Mouse (Mus musculus): ENCODE results near the gene Itga2b. TPM values are rescaled to one million over a fixed set of nuclear protein-coding genes. Genes with fewer than 3 reads are reported as not detected.

The Itga2b gene
- total RNA-seq, 2 experiments from 2014 or later = 3.0 to 4.6 TPM

DNA sequence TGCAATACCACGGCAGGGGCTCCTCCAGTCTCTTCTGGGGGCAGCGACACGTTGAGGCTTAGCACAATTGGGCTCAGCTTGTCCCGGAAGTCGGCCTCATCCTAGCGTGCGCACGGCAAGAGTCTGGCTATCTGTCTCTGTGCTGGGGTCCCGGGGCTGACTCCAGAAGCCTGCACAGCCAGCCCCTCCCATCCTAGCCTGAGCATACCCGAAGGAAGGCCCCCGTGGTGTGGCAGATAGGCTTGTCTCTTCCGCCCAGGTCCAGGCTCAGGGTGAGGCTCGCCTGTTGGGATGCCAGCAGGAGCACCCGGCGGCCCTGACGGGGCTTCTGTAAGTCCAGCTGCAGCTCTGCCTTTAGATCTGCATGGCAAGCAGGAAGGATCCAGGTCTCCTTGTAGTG, 9.4 kb downstream of the Itga2b start:
- no peak for DNase-seq

DNA sequence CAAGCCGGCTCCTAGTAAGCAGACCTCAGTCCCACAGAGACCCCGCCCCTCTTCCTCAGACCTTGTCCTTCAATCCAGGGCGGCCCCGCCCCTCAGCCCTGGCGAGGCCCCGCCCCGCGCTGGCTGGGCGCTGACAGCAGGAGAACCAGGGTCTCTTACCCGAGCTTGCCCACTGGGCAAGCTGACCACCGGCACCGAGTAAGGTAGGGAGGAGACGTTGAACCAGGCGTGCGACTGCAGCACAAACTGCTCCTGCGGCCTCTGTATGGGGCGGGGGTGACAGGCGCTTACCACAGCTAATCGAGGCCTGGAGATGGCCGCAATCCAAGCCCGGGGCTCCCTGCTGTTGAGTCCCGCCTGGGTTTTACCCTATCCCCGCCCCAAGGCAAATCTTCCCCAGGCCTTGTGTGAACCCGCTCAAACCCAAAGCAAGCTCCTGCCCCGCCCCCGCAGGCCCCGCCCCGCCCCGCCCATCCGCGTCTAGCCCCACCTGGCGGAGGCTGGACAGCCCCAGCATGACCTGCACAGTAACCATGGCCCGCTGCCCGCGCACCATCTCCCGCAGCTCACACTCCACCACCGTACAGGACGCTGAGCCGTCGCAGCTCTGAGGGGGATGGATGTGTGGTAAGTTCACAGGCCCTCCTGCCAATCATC, 14.1 kb downstream of the Itga2b start:
- DNase-seq = peak; percentile 84 to 90

DNA sequence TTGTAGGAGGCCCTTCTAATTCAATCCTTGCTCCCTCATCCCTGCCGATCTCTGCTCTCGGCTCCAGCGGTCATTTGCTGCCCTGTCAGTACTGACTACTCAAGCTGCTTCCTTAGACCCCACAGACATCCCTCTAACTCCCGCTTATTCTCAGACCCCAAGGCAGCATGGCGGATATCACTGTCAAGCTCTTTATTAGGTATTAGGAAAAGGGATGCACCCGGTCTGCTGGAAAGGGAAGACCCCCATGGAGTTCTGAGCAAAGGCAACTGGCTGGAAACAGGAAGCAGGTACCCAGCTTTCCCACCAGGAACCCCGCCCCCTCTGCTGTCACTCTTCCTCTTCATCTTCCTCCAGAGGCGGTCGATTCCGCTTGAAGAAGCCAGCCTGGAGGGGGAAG, 16.8 kb downstream of the Itga2b start:
- DNase-seq = no peak

DNA sequence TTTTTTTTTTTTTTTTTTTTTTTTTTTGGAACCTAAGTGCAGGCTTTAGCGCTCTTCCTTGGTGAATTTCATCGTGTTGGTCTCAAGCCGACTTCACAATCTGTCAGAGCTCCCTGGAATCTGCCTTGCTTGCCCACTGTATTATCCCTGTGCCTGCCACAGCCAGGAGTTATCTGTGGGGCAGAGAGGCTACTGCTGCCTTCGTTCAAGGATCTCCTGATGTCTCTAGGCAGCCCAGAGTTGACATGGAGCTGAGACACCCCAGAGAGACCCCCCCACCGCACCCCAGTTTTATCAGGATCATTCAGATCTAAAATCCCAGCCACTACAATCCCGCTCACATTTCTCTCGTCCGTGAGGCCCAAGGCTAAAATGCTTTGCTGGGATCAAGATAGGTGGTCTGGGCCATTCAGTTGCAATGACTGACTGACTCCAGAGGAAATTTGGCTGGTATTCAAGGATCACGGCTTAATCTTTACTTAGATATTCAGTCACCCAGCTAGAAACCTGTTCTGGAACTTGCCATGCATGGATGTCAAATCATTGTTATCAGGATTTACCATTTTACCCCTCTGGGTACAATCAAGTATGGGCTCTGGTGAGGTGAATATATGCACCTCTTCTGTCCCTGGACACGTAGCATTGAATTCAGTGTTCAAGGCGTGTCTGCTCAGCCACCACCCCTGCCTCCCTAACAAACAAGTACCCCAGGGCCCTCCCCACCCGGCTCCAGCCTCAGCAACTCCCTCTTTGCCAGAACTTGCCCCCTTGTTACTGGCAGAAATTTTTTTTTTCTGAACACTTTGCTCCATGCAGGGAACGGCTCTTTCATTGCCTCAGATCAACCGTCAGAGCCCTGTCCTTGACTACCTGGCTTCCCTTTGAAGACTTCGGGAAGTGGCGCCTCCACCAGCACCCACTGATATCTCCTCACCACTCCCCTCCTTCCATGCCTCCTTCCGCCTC, 20.6 kb downstream of the Itga2b start:
- DNase-seq = no peak

DNA sequence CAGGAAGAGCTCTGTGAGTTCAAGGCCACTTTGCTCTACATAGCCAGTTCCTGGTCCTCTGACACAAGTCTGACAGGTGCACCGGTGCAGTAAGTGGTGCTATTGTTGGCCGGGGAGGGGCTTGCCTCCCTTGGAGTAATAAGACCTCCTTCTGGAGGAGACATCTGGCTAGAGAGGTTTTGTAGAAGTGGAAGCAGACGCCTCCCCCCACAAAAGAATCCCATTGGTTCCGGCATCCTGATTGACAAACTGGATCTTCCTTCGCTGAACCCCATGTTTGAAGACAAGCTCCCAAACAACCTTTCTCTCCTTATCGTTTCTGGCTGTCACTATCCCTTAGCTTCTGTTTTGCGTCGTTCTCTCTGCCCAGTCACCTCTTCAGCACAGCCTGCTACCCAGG, 21.6 kb downstream of the Itga2b start:
- no peak for DNase-seq

DNA sequence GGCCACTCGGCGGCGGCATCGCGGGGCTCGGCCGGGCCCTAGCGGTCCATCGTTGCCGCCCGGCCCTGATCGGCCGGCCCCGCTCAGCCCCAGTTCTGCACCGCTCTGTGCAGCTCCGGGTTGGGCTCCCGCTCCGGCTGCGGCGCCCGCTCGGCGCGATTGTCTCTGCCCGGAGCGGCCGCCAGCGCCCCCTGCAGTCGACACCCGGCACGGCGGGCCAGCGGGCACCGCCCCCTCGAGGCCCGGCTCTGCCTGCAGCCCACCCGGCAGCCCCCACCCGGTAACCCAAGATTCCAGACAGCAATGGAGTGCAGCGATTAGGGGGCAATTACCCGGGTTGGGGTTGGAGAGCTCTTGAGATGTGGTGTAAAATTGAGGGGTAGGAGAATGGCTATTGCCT, 22.4 kb downstream of the Itga2b start, which contains the start of gene Fam171a2:
TSS of gene Fam171a2 (minus strand) at position 186 of the 400 bp plus-strand sequence.
- peak; percentile 79 to 90 for DNase-seq

DNA sequence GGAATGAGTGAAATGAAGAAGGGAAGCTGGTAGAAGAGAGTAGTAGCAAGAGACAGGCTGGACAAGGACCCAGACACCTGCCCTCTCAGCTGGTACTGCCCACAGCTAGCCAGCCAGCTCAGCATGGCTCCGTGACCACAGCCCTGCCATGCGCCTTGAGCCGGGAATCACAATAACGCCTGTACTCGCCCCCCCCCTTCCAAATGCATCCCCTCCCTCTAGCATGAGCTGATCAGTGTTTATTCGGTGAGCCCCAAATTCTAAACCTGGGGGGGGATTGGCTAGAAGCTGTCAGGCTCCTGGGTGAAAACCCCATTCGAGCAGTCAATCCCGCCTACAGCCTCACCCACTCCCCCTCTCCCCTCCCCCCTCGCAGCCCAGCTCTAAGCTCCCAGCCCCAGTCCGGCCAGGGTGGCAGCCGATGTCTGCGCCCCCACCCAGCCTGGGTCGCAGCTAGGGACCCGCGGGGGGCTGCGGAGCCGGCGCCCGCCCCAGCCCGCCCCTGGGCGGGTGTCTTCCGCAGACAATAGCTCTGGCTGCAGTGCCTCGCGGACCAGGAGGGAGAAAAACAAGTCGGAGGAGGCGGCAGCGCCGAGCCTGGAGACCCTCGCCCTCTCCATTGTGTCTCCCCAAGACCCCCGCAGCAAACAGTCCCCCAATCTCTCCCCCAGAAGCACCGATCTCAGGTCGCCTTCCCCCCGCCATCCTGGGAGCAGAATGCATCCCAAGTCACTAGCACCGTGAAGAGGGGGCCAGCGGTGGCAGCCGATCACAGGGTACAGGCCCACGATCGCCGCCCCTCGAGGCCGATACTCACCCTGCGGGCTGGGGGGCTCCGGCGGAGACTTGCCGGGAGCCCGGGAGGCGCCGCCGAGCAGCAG, 23.1 kb downstream of the Itga2b start:
- DNase-seq = peak in 1 of 2 experiments; percentile 49

DNA sequence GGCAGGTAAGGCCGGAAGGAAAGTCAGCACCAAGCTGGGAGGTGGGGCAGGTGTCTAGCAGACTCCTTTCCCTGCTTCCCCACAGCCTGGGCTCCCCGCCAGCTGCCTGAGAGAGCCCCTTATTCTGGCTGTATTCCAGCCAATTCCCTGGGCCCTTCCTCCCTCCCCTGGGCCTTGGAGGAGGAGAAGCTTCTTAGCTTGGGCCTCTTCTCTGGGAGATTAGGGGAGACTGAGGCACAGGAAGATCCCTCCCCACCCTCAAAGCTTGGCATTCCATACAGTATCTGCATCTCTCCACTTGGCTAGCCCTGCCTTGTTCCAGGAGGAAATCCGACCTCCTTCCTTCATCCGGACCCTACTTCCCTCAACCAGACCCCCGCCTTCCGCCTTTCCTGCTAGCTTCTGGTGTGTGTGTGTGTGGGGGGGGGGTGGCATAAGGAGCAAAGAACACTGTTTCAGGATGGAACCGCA, 24.0 kb downstream of the Itga2b start:
- peak in 1 of 2 experiments; percentile 60 for DNase-seq

DNA sequence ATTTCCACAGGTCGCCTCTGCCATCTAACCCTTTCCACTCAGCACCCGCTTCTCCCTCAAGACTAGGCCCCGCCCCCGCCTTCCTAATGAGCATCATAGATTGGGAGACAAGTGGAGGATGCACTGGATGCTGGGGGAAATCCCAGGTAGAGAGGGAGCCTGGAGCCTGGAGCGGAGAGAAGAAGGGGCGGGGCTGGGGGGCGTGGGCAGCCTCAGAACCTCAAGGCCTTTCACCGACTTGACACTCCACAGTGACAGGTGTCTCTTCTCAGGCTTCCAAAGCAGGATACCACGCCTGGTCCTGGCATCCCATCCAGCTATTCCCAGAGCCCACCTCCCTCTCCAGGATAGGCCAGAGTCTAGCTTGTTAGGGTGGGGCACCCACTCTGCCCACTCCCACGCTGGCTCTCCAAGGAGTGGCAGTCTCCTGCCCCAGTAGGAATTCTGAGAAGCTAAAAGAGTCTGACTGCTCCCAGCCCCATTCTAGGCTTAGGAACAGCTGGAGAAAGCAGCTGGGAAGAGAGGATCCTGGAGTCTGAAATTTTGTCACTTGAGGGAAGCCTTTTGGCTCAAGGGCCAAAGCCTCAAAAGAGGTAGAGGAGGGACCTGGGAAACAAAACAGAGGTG, 24.5 kb downstream of the Itga2b start:
- no peak for DNase-seq

DNA sequence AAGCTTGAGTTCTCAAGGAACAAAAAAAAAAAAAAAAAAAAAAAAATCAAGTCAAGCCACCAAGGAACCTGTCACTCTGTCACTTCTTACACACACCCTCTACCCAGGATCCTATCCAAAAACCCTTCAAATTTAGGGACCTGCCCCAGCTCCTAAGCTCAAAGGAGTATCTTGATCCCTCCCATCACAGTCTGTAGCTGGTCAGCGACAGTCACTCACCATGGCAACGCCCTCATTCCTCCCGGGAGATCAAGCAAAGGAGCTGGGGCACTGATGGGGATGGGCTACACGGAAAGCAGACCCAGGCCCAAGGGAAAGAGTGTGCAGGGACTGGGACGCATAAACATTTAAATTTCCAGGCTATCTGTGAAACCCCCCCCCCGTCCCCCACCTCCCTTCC, 25.1 kb downstream of the Itga2b start:
- DNase-seq = no peak

DNA sequence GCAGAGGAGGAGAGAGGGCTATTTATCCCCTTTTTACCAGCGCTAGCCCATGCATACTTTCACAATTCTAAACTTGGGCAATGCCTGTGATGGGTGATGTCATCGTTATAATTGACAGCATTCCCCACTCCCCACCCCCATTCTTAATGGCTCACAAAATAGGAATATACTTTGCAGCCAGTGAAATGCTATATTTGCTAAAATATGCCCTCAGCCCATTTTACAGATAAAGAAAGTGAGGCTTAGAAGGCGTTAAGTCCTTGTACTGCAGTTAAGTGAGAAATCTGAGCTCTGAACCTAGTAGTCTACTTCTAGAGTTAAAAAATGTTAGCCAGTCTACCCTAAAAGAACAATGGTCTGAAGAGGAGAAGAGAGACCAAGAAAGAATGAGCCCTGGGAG, 25.6 kb downstream of the Itga2b start:
- no peak for DNase-seq

DNA sequence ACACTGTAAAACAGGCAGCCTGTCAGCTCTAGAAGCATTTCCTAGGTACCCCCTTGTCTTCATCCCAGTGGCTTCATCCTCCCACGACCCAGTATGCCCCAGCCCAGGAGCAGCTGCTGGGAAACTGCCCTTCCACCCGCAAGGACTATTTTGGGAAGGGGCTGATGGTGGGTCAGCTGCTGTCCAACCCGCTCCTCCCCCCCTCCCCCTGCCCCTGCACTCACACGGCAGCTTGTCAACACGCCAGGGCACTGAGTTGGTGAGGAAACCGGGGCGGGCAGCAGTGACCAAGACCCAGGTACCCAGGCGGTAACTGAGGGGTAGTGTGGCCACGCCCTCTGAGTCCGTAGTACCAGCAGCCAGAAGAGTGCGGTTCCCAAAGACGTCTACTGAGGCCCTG, 26.2 kb downstream of the Itga2b start:
- no peak for DNase-seq

DNA sequence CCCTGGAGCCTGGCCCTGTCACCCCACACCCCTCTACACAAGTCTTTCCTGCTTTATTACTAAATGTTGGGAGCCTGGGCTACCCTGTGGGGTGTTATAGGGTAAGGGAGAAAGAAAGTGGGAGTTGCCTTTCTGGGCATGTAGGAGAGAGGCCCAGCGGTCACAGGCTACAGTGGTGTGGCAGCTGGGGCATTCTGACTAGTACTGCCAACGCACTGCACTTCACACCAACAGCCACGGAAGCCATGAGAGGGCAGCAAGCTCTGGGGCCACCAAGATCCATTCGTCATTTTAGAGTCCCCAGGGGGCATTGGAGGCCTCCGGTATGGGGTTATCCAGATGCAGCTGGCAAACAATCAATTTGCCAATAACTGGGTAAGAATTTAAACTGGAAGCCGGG, 27.8 kb downstream of the Itga2b start:
- DNase-seq = no peak

DNA sequence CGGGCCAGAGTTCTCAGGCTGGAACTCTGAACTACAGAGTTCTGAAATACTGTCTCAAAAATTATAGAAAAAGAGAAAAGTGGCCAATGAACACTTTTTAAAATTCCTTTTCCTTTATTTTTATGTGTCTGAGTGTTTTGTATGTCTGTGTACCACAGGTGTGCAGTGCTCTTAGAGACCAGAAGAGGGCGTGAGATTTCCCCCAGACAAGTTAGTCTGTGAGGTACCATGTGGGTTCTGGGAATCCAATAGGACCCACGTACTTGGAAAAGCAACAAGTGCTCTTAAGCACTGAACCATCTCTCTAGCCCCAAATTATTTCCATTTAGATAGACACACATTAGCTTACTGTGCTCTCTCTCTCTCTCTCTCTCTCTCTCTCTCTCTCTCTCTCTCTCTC, 28.5 kb downstream of the Itga2b start:
- no peak for DNase-seq

DNA sequence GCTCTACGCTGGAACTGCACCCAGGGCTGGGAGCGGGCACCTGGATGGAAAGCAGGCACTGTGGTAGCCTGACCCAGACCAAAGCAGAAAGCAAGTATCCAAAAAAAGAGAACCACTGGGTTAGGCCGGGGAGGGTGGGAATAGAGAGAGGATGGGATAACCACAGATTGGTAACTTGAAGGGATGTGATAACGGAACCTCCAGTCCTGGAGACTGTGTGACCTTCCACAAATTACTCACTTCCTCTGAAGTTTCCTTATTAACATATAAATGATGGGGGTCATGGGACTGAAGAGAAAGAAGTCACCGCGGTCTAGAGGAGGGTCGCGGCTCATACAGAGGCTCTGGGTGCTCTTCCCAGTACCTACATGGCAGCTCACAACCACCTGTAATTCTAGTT, 29.7 kb downstream of the Itga2b start:
- no peak for DNase-seq

DNA sequence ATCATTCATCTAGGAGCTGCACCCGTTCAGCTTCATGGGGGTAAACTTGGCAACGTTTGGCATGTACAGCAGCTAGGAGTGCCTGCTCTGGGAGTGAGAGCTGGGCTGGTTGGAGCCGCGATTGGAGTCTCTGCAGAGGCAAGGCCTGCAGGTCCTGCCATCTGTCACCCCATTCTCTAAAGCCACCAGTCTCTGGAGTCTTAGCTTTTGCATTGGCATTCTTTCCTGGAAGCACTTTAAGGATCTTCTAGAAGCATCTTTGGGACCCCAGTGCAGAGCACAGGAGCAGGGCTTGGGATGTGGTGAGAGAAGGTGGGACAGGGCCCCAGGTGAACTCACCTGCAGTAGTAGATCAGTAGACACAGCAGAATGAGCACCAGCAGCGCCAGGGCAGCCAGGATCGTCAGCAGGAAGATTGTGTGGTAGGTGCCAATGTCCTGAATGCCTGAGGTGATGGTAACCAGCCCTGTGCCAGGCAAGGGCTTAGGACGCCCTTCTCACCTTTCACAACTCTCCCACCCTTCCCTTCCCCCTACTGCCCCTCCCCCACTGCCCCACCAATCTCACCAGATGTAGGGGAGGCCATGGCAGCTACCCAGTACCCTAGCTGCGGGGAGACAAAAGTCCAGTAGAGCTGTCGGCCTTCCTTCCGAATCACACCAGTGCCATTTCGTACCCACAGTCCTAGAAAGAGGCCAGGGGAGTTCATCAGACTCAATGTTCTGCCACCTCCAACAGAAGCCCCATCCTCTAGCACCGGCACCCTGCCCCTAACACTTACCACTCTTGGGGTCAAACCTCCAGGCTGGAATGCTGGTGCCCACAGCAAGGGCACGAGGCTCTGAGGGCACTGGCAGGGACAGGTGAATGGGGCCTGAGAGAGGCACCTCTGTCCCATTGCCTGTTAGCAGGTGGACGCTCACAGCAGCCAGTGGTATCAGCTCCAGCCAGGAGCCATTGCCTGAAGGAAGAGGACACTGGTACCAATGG, 30.5 kb downstream of the Itga2b start:
- DNase-seq = no peak

DNA sequence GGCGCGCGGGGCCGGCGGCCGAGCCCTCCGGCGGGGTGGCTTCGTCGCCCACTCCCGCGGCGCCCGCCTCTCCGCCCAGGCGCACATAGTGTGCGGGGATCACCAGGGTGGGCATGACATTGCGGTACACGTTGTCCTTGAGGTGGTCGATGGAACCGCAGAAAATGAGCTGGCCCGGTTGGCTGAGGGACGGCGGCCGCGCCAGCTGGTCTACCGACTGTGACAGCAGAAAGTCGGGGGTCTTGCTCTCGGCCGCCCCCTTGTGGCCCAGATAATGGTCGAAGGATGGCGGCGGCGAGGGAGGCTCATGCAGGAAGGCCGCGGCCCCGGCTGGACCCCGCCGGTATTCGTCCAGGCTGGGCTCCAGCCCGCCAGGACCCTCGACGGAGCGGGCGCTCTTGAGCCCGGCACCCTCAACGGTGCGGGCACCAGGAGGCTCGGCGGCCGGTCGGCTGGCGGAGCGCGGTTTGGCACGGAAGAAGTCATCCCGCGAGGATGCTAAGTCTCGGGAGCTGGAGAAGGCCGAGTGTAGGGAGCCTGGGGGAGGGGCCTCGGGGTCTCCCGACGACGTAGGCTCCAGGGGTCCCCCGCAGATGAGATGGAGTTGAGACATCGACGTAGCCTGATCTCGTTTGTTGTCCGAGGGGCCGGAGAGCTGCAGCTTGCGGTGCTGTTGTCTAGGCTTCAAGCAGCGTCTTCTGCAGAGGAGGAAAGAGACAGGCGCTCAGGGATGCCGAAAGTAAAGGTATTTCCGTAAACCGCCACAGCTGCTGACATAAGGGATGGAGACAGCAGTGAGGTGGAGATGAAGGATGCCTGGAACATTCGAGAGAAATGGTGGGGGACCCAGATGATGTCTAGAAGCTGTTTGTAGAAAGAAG, 31.5 kb downstream of the Itga2b start:
- DNase-seq = peak; percentile 89 to 91

DNA sequence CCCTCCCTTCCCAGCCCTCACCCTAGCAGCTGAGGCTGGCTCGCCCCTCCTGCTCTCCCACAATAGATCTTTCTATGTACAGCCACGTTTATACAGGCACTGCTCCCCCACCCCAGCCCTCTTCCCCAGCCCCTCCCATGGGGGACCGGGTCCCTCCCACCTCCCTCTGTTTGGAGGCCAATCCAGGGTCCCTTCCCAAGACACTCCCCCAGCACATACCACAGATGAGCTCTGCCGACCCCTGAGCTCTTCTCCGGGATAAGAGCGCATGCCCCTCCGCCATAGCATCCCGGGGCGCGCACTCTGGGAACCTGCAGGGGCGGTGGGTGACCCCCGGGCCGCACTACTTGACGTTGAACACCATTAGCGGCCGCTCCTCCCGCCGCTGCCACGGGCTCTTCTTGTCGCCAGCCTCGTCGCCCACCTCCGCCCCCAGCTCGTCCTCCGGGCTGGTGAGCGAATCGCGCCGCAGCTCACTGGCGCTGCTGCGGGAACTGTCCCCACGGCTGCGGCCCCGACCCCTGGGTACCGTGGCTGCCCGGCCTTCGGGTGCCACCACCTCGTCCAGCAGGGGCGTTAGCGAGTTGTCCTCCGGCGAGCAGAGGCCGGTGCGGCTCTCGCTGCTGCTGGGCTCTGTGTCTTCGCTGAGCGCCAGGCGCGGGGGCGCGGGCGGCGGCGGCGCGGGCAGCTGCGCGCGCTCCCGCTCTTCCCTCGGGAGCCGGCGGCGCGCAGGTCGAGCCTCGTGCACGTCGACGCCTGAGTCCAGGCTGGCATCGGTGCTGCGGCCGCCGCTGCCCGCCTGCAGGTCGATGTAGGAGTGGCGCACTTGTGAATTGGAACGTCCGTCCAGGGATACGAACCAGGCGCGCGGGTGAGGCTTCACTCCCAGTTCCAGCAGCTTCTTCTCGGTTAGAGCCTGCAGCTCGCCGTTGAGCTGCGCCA, 32.5 kb downstream of the Itga2b start:
- peak; percentile 83 to 88 for DNase-seq
